Mouse (Mus musculus) frontal cortex, postnatal 36 days (tissue): ENCODE data around the gene Smyd3.

Experiments
- DNase-seq, 2 experiments: peaks; one replicate each; pipeline ENCODE4 v3.0.0; 2022; ENCODE audit warnings: low spot score in 2 of 2

The Smyd3 gene

DNA sequence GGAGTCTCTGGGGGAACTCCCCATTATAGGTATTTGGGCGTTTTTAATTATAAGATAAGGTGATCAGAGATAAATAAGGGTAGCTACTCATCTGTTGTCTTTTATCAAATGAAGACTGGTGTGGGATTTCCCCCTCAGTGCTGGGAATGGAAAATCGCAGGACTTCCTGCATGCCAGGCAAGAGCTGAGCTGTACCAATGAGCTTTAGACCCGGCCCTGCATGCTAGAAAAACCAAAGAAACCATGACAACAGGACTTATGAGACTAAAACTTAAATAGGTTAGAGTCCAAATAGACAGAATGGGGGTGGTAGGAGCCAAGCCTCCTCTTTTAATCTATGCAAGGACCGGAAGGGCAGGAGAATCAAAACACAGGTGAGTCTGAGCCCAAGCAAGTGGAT lies 492.7 kb downstream of the Smyd3 start:
- DNase-seq: no peak

DNA sequence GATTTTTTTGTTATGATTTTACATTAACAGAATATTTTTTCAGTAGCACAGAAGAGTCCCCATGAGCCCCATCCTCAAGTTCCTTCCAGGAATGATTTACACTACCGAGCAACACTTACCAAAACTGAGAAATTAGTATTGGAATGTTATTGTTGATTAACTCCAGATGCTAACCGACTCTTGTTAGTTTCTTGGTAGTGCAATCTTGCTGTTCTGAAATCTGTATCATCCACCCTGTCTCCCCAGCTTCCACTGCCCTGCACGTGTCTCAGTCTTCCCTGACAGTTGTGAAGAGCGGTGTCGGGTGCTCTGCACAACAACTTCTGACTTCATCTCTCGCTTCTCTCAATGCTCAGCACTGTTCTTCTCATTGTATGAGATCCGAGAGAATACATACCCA lies 494.4 kb downstream of the Smyd3 start:
- DNase-seq: no peak

DNA sequence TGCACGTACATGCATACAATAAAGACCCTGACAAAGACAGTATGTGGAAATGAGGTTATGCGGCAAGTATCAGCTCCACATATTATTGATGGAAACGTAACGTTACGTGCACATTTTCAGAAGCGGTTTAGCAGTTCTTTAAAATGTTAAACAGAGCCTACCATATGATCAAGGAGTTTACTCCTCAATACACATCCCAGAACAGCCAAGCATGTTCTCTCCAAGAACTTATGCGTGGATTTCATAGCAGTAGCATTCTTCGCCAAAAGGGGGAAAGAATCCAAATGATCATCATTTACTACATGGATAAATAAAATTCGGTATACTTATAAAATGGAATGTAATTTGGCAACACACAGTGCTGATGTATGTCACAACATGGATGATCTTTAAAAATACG lies 500.4 kb downstream of the Smyd3 start:
- no peak for DNase-seq

DNA sequence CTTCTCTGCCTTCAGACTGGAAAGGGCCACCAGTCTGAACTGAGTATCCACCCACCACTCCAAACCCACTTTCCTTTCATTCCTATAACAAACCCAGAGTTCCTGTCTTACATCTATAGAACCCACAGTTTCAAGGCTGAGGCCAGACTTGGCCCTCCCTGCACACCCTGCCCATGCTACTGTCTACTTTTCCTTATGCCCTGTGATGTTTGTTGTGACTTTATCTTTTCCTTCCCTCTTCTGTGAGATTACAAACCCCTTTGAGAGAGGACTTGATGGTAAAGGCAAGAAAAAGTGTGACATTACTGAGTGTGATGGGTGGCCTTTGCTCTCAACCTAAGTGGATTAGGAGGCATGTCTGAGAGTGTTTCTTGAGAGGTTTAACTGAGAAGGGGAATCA lies 504.8 kb downstream of the Smyd3 start:
- DNase-seq: no peak

DNA sequence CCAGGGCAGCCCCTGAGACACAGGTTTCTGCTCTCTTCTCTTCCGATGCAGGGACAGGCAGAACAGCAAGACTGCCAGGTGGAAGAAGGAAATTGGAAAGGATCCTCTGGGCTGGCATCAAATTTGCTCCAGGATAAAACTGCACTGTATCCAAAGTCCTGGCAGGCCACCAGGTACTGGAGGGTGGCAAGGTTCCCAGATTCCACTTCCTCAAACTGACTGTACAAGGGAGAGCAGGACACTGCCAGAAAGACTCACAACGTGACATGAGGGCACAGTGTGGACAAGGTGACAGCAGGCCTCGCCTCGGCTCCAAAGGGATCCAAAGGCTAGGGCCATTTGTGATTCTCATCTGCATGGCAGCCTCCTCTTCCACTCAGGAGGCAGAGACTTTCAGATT lies 505.6 kb downstream of the Smyd3 start:
- DNase-seq: peak; percentile 50

DNA sequence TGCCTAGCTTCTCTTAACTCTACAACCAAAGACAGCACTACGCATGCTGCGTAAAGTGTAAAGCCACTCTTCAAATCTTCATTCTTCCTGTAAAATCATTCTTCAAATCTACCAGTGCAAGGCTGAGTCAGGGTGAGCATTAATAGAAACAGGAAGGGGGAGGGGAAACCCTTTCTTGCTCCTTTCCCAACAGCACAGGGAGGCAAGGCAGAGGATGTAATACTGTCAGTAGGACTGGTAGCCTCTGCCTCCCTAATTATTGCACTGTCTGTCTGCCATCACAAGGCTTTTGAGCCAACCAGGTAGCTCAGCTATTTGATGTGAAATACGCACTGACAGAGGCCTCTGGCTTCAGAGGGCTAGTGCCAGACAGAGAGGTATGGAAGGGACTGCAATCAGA lies 507.1 kb downstream of the Smyd3 start:
- no peak for DNase-seq

DNA sequence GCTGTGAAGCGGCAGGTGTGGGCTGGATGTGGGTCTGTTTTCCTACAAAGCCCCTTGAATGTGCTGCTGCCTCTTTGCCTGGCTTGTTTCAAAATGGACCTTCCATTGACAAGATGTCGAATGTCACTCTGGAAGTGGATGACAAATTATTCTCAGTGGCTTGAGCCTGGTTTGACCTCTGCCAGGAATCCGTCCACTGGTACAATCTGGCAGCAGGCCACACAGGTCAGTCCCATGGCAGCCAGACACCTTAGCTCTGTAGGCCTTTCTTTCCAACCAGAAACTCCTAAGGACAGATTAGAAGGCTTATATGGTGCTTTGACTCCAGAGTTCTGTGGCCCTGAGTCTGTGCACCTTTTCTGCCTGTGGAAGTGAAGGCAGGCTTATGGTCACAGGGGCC lies 507.9 kb downstream of the Smyd3 start:
- DNase-seq: no peak

DNA sequence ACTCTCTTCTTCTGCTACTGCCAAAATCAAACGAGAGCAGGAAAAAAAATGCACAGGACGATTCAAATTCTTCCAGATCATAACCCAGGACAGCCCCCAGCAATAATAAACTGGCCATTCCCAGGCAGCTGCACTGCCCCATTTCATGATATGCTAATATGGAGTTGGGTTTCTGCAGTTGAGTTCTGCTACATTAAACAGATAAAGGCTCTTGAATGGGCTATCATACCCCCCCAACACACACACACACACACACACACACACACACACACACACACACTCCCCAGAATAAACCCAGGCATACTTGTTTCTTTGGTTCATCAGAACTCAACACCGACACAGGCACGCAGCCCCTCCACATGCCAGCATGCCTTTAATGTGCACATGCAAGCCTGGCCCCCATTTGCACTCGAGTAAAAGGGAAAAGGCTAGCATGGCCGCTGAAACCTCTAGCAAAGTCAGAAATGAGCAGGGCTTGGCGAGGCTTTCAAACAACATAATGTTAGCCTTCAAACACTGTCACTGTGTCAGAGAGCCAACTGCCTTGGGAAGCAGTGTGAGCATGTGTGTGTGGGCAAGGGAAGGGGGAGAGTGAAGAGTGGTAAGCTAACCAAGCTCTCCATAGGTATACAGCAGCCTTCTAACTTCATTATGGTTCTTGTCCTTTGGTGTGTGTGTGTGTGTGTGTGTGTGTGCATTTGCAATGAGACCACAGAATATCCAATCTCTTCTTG lies 513.5 kb downstream of the Smyd3 start:
- peak in 1 of 2 experiments; percentile 23 for DNase-seq

DNA sequence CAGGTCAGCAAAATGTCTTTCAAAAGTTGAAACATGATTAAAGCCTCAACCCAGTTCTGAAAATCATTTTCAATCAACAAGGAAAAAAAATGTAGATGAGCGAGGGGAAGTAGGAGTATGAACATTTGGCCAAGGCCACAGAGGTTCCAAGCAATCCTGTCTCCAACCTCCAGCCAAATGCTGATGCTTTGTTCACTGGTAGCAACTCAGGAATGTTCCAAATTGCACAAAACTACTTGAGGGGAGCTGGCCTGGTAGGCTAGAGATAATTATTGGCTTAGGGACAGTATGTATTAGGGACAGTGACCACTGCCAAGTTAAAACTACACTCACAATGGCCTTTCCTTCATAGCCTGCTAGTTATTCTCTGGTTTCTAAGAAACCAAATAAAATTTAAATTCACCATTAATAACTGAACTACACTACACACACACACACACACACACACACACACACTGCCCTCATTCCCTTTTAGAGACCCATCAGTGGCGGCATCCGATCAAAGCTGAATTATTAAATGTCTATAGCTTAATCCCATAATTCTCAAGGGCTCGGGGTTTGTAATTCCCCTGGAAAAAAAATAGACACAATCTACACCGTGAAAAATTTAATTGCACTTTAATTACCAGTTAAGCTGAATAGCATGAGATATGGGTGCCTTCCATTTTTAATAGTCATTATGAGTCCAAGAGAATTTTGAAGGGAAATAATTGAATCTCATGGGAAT lies 514.3 kb downstream of the Smyd3 start:
- DNase-seq: no peak

DNA sequence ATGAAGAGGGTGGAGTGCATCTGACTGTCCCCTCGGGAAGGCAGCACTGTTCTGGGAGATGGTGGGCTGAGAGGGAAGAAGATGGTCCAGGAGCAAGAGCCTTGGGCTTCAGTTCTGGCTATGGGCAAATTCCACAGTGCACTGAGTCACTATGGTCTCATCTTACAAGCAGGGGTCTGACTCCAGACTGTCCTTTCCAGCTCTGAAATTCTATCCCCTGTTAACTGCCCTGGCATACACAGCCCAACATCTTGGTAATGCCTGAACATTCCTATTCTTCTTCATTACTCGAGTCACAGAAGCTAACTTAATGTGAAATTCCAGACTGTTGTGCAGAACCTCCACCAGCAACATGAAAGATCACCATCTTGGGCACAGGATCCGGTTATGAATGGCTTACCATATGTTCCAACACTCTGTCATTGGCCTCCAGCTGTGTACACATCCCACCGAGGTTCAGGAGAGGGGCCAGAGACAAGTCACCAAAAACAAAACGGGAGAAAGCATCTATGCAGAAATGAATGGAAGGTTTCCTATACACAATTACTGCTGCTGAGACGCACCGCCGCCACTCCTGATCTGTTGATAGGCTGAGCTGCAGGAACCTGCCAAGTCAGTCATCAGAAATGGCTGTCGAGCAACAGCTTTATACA lies 517.8 kb downstream of the Smyd3 start:
- DNase-seq: no peak

DNA sequence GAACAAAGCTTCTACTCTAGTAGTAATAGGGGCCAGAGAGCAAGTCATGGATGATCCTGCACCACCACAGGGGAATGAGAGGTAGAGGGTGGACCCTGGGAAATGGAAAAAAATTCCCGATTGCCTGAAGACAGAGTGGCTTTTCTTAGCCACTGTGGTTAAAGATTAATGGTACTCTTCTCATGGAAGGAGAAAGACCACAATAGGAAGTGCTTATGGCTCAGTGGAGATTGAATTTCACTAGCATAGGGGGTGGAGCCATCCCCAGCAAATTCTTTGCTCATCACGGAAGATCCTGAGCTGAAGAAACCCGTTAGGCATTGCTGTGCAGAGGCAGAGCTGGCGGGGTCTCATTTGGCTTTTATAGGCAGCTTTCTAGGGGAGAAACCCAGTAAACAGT lies 520.0 kb downstream of the Smyd3 start:
- no peak for DNase-seq

DNA sequence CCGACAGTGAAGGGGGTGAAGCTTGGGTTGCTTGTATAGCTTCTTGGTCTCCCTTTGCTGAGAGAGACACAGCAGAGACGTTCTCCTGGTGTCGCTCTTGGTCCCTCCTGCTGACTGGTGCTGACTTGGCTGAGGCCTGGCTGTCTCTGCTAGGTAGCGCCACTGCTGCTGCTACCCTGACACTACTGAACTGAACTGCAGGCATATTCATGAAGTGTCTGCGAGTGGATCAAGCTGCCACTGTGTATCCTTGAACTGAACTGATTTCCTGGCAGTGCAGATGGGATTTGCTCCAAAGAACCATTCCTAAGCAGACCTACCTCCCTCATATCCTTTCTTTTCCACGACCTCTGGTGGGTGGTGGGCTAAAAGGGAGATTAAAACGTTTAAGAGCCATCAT lies 523.6 kb downstream of the Smyd3 start:
- DNase-seq: no peak

DNA sequence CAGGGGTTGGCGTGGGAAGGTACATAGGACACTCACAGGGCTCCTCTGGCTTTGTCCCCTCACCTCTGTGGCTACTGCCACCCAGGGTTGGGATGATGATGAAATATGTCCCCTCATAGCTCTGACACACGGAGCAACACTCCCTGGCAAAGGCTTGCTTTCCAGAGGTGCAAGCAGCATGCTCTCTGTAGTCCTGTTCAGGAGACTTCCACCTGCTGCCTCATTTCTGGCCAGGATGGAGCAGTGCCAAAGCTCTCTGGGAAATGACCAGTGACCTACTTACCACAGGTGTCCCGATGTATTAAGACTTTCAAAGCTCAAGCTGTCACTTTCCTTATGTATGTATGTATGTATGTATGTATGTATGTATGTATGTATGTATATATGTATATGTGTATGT lies 525.3 kb downstream of the Smyd3 start:
- DNase-seq: no peak

DNA sequence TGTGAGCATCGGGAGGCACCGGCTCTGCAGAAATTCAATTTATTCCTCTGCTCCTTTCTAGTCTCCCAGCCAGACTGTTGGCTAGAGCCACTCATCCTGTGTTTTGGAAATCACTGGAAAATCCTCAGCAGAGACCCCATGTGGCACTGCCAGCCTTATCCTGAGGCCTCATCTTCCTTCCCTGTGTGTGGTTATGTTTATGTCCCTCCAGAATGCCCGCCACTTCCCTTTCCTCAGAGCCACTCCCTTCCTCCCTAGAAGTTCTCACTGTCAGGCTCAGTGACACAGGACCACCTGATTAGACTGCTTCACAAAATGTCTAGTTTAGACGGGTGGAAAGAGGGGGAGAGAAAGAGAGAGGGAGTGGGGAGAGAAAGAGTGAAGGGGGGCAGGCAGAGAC lies 526.4 kb downstream of the Smyd3 start:
- no peak for DNase-seq

DNA sequence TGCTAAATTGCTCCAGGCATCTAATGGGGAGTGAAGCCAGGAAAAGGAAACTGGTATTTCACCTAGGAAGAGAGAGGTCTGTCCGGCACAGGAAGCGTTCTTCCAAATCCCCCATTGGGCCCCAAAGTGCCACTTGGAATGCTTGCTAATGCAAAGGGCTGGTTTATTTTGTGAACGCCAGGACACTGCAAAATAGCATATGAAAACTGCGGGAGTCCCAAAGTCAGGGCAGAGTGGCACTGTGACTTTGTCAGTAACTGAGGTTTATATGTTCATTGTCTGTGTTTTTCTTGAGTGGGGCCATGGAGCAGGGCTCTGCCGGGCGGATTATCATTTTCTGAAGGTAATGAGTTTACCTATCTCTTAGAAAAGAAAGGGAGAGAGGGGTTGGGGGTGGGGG lies 526.8 kb downstream of the Smyd3 start:
- DNase-seq: no peak

DNA sequence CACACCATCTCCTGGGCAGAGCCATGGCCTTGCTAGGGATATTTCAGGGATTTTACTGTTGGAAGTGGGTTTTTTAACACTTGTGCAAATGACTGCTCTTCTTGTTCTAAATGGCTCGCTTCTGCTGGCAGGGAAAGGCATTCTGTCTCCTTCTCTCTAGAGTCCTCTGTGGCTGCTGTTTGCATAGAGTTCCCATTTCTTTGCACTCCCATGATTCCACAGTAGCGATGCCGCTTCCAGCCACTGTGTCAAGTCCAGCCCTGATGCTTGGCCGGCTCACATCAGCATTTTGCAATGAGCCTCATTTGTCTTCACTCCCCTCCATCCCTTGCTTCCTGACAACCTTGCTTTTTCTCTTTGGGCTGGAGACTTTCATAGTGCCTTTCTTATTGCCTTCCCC lies 528.4 kb downstream of the Smyd3 start:
- DNase-seq: no peak

DNA sequence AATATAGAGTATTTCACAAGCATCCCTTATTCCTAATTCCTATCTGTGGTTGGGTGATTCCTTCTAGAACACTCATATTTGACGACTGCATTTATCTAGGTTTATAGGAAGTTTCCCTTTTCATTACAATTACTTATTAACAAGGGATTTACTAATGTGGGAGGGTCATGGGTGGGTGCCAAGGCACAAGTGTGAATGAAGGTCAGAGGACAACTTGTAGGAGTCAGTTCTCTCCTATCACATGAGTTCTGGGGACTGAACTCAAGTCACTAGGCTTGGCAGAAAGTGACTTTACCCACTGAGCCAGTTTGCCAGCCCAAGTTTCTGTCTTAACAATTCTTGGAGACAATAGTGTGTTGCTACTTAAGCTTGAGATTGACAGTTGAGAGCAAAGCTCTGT lies 529.7 kb downstream of the Smyd3 start:
- no peak for DNase-seq

DNA sequence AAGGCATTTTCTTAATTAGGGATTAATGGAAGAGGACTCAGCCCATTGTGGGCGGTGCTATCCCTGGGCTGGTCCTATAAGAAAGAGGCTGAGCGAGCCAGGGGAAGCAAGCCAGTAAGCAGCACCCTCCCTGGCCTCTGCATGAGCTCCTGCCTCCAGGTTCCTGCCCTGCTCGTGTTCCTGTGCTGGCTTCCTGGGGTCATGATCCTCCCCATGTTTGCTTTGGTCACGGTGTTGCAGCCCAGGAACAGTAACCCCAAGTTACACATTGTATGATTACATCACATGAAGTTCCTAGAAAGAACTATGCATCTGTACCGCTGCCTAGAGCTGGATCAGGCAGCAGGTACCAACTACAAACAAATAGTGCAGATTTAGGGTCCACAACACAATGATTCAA lies 536.2 kb downstream of the Smyd3 start:
- no peak for DNase-seq

DNA sequence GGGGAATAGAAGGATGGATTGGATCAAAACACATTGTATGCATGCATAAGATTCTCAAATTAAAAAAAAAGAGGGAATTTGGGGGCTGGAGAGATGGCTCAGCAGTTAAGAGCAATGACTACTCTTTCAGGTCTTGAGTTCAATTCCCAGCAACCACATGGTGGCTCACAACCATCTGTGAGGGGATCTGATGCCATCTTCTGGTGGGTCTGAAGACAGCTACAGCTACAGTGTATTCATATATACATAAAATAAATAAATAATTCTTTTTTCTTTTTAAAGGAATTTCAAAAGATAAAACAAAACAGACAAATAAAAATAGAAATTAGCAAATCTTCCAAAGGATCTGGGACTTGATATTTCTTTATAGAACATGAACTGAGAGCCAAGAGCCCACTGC lies 537.7 kb downstream of the Smyd3 start:
- no peak for DNase-seq

DNA sequence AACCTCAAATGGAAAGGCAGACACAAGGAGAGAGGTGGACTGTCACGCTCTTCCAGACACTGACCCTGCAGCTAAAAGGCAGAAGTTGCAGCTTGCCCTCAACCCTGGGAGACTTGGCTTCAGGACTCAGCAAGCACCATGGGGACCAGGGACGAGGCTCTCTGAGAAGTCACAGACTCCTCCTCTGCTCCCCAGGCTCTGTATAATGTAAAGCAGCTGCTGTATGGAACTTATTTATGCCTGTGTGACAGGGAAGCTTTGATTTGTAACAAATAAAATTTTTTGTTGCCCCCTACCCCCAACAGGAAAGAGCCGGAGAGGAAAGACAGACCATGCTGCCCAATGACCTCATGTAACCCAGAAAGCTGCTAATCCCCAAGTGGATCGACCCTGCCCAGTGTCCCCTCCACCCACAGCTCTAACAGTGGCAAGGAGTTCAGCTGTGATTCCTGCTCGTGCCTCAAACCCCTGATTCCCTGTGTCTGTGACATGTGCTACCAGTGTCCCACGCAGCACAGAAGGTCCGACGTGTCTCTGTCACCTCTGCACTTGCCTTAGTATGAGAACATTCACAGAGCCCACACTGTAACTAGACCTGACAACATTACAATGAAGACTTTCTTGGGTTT lies 539.1 kb downstream of the Smyd3 start:
- DNase-seq: no peak

DNA sequence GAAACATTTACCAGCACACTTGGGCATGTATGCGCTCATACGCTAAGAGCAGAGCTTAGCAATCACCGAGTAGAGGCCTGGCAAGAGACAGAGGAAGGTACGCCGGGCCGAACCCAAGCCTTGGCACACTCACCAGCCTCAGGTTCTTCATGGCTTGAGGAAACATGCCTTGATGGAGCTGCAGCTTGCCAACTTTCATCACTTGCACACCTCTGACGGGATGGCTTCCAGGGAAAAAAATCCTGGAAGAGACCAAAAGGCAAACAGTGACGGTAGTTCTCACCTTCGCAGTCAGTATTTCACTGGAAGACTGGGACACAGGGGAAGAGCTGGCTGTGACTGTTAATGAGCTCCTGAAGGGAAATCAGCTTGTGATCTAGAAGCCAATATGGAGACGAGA lies 545.8 kb downstream of the Smyd3 start:
- no peak for DNase-seq

DNA sequence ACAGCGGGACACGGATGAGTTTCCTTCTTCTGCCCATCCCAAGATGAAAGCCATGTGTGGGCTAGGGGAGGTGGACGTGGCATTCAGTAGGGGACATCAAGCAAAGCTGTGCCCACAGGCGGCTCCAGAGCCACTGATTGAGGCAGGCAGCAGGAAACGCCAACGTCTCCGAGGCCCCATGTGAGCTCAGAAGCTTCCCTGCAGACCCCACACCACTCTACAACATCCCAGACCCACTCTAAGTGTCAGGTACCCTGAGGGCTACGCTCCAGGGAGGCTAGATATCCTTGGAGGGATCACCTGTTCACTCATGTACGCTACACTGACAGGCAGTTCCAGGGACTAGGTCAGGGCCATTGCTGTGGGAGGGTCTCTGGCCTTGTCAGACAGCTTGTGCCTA lies 556.2 kb downstream of the Smyd3 start:
- DNase-seq: no peak
